Comparison of ENCODE assay signal across 7 mouse cellular contexts in genomic region chr10:79712029-79712428, GRCm38 (mm10). TPM values are rescaled to one million over a fixed set of nuclear protein-coding genes. Genes with fewer than 3 reads are reported as not detected.
A peak's percentile ranks its signal among the peaks of the same experiment; 100 is the strongest.
DNase-seq lines count a peak whose midpoint lies in the region; ATAC-seq and TF ChIP-seq lines count a peak whose summit lies in the region.

No protein-coding gene starts in this region.

- no peak overlapping the region for H3K4me3 ChIP-seq in lung, embryonic 14.5 days (ENCODE audit: low read depth, low read length)
- H3K4me3 ChIP-seq in embryonic facial prominence, embryonic 13.5 days, result no peak overlapping the region

- no peak for DNase-seq in lung, embryonic 14.5 days
- DNase-seq in lung, postnatal 25 days (ENCODE audit: low spot score), result no peak
- peak; percentile 71 for DNase-seq in MN1 (ENCODE audit: low spot score)
- DNase-seq in urinary bladder, adult 18-20 months (ENCODE audit: low spot score in 2 of 2), result no peak
- no peak for DNase-seq in urinary bladder, postnatal 25 days (ENCODE audit: low spot score)

- H3K9ac ChIP-seq in lung, embryonic 14.5 days, result no peak overlapping the region
- no peak overlapping the region for H3K9ac ChIP-seq in embryonic facial prominence, embryonic 13.5 days

- TF ChIP-seq CTCF in lung, embryonic 14.5 days (IDR thresholded peaks at IDR 0.05; ENCODE audit: low read depth), result peak; percentile 52

- WGBS in lung, embryonic 14.5 days, result 79% methylated on average over 1 of the region's 1 CpGs
- 77% methylated on average over 1 of the region's 1 CpGs for WGBS in embryonic facial prominence, embryonic 13.5 days

- peaks cover 49% of the 10 kb centered on the region for H3K36me3 ChIP-seq in lung, embryonic 14.5 days (ENCODE audit: insufficient read depth)
- peaks cover 49% of the 10 kb centered on the region for H3K36me3 ChIP-seq in embryonic facial prominence, embryonic 13.5 days

- H3K27me3 ChIP-seq in lung, embryonic 14.5 days (ENCODE audit: insufficient read depth, low read length), result peaks cover 21% of the 10 kb centered on the region
- peaks cover 37% of the 10 kb centered on the region for H3K27me3 ChIP-seq in embryonic facial prominence, embryonic 13.5 days

- no peak overlapping the region for H3K27ac ChIP-seq in lung, embryonic 14.5 days (ENCODE audit: low read depth)
- H3K27ac ChIP-seq in embryonic facial prominence, embryonic 13.5 days, result no peak overlapping the region

- 0 out of 2 replicates have a peak, but pooled peaks have one; percentile 4 for ATAC-seq in lung, embryonic 14.5 days (ENCODE audit: insufficient read depth)
- ATAC-seq in embryonic facial prominence, embryonic 13.5 days (ENCODE audit: insufficient number of reproducible peaks, insufficient read depth, low FRiP score, low TSS enrichment, low read depth), result peak; percentile 12; the same call in 1 of the 2 replicates
- 0 out of 2 replicates have a peak, but pooled peaks have one; percentile 3 for ATAC-seq in megakaryocyte-erythroid progenitor cell, adult 5-6 weeks (replicated peaks; ENCODE audit: low FRiP score, low TSS enrichment, poor library complexity, severe bottlenecking)

- H3K4me2 ChIP-seq in lung, embryonic 14.5 days, result no peak overlapping the region
- H3K4me2 ChIP-seq in embryonic facial prominence, embryonic 13.5 days, result no peak overlapping the region

- no peaks in the 10 kb centered on the region for H3K9me3 ChIP-seq in lung, embryonic 14.5 days (ENCODE audit: low read depth, low read length)
- no peaks in the 10 kb centered on the region for H3K9me3 ChIP-seq in embryonic facial prominence, embryonic 13.5 days

- H3K4me1 ChIP-seq in lung, embryonic 14.5 days (ENCODE audit: insufficient read depth), result 0 out of 2 replicates have a peak, but pooled peaks cover under 1% of the 10 kb centered on the region
- H3K4me1 ChIP-seq in embryonic facial prominence, embryonic 13.5 days, result peaks cover 16% of the 10 kb centered on the region

RNA-seq across cellular contexts. Expression of gene Hcn2, which starts 4.4 kb away (rescaled TPM):
- 0.14 TPM in 1 of 2 replicates, not detected in the other for polyA plus RNA-seq in lung, embryonic 14.5 days (2014; fragmentation: Nextera tagmentation; extraction: Ambion mirVana)
- 0.10 and 0.12 TPM in 2 replicates for polyA plus RNA-seq in embryonic facial prominence, embryonic 13.5 days (2015; fragmentation: Nextera tagmentation; extraction: Ambion mirVana)
- 0.50 TPM in 1 of 2 replicates, not detected in the other for total RNA-seq in megakaryocyte-erythroid progenitor cell, adult 5-6 weeks (2014; fragmentation: Nextera tagmentation)
- not detected in 2 replicates for total RNA-seq in megakaryocyte-erythroid progenitor cell, adult 5-6 weeks (2017)

RNA-seq across cellular contexts. Expression of gene Bsg, which starts 7.7 kb away (rescaled TPM):
- 842 and 871 TPM in 2 replicates for polyA plus RNA-seq in lung, embryonic 14.5 days (2014; fragmentation: Nextera tagmentation; extraction: Ambion mirVana)
- 703 and 715 TPM in 2 replicates for polyA plus RNA-seq in embryonic facial prominence, embryonic 13.5 days (2015; fragmentation: Nextera tagmentation; extraction: Ambion mirVana)
- 361 and 460 TPM in 2 replicates for total RNA-seq in megakaryocyte-erythroid progenitor cell, adult 5-6 weeks (2014; fragmentation: Nextera tagmentation)
- 350 and 443 TPM in 2 replicates for total RNA-seq in megakaryocyte-erythroid progenitor cell, adult 5-6 weeks (2017)

RNA-seq across cellular contexts. Expression of gene Gzmm, which starts 23.2 kb away (rescaled TPM):
- 0.24 and 0.84 TPM in 2 replicates for polyA plus RNA-seq in lung, embryonic 14.5 days (2014; fragmentation: Nextera tagmentation; extraction: Ambion mirVana)
- polyA plus RNA-seq in embryonic facial prominence, embryonic 13.5 days (2015; fragmentation: Nextera tagmentation; extraction: Ambion mirVana), result 0.81 and 0.84 TPM in 2 replicates
- total RNA-seq in megakaryocyte-erythroid progenitor cell, adult 5-6 weeks (2014; fragmentation: Nextera tagmentation), result 1.7 and 1.8 TPM in 2 replicates
- 1.7 and 2.4 TPM in 2 replicates for total RNA-seq in megakaryocyte-erythroid progenitor cell, adult 5-6 weeks (2017)

RNA-seq across cellular contexts. Expression of gene Cdc34, which starts 30.0 kb away (rescaled TPM):
- 88.2 and 92.9 TPM in 2 replicates for polyA plus RNA-seq in lung, embryonic 14.5 days (2014; fragmentation: Nextera tagmentation; extraction: Ambion mirVana)
- 102 and 106 TPM in 2 replicates for polyA plus RNA-seq in embryonic facial prominence, embryonic 13.5 days (2015; fragmentation: Nextera tagmentation; extraction: Ambion mirVana)
- 134 and 152 TPM in 2 replicates for total RNA-seq in megakaryocyte-erythroid progenitor cell, adult 5-6 weeks (2014; fragmentation: Nextera tagmentation)
- 128 and 236 TPM in 2 replicates for total RNA-seq in megakaryocyte-erythroid progenitor cell, adult 5-6 weeks (2017)

RNA-seq across cellular contexts. Expression of gene Polrmt, which starts 34.4 kb away (rescaled TPM):
- 44.2 and 44.6 TPM in 2 replicates for polyA plus RNA-seq in lung, embryonic 14.5 days (2014; fragmentation: Nextera tagmentation; extraction: Ambion mirVana)
- polyA plus RNA-seq in embryonic facial prominence, embryonic 13.5 days (2015; fragmentation: Nextera tagmentation; extraction: Ambion mirVana), result 42.8 and 50.9 TPM in 2 replicates
- 45.2 and 51.7 TPM in 2 replicates for total RNA-seq in megakaryocyte-erythroid progenitor cell, adult 5-6 weeks (2014; fragmentation: Nextera tagmentation)
- 17.6 and 21.2 TPM in 2 replicates for total RNA-seq in megakaryocyte-erythroid progenitor cell, adult 5-6 weeks (2017)
